Mouse (Mus musculus): ENCODE data around the gene 1700028K03Rik. TPM values are rescaled to one million over a fixed set of nuclear protein-coding genes. Genes with fewer than 3 reads are reported as not detected.
A peak's percentile ranks its signal among the peaks of the same experiment; 100 is the strongest.

Gene 1700028K03Rik
- 1 to 10 TPM in 1 of 4 experiments, under 1 TPM in 3; 0.41 to 1.1 (median 0.66) TPM for total RNA-seq (2022)

DNA sequence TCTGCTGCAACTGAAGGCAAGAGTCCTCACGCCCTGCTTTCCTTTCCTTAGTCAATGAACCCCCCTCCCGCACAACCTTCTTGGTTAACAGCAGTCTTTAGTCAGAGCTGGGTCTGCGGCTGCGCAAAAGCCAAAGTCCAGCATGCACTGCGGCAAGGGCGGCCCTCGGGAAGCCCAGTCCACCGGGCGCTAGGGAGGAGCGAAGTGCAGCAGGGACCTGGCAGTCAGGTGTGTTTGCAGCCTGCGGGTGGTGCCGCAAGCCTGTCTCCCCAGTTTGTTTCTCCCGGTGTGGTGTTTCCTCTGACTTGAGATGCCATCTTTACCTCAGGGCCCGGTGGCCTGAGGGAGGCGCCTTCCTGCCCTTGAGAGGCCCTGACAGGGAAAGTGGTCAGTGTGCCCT lies at the start of gene 1700028K03Rik:
Gene 1700028K03Rik (plus strand): TSS at position 129 of the 400 bp plus-strand sequence.
- no peak for DNase-seq (ENCODE audit: low spot score in 2 of 2)

DNA sequence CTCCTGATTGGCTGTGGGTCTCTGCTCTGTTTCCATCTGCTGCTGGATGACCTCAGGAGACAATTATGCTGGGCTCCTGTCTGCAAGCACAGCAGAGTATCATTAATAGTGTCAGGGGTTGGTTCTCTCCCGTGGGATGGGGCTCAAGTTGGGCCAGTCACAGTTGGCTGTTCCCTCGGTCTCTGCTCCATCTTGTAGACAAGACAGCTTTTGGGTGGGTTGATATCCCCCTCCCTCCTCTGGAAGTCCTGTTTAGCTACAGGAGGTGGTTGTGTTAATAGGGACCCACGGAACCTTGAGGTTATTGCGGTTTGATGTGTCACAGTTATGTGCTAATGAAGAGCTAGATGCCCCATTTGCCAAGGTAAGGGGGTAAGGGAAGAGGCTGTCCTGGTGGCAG lies 45.5 kb upstream of the 1700028K03Rik start:
- no peak for DNase-seq (ENCODE audit: low spot score in 2 of 2)

DNA sequence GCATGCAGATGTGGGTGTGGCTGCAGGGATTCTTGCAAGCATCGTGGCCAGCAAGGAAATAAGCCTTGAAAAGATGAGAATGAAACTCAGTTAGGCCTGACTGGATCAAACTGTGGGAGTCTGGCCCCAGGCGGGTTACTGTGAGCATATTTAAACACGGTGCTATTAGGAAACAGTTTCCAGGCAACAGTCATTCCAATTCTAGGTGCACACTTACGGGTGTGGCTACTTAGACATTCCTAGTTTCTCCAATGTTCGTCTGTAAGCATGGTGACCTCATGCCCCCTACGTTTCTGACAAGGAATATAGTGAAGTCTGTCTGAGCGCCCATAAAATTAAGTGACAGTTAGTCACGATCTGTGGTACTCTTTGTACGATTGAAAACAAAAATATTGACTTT lies 43.5 kb upstream of the 1700028K03Rik start:
- no peak for DNase-seq (ENCODE audit: low spot score in 2 of 2)

GRCm38 (mm10) chr5:107492471-107492870 lies 42.0 kb upstream of the 1700028K03Rik start:
- DNase-seq (ENCODE audit: low spot score in 2 of 2) = no peak

GRCm38 (mm10) chr5:107494759-107495158 lies 39.8 kb upstream of the 1700028K03Rik start:
- DNase-seq (ENCODE audit: low spot score in 2 of 2) = no peak

GRCm38 (mm10) chr5:107496047-107496446 lies 38.5 kb upstream of the 1700028K03Rik start:
- DNase-seq (ENCODE audit: low spot score in 2 of 2) = no peak

GRCm38 (mm10) chr5:107497519-107498501 lies 36.7 kb upstream of the 1700028K03Rik start:
- peak in 1 of 2 experiments; percentile 82 for DNase-seq (ENCODE audit: low spot score in 2 of 2)

- DNase-seq (ENCODE audit: low spot score in 2 of 2) = no peak
These were observed 35.7 kb upstream of the 1700028K03Rik start for GRCm38 (mm10) chr5:107498806-107499310.

DNA sequence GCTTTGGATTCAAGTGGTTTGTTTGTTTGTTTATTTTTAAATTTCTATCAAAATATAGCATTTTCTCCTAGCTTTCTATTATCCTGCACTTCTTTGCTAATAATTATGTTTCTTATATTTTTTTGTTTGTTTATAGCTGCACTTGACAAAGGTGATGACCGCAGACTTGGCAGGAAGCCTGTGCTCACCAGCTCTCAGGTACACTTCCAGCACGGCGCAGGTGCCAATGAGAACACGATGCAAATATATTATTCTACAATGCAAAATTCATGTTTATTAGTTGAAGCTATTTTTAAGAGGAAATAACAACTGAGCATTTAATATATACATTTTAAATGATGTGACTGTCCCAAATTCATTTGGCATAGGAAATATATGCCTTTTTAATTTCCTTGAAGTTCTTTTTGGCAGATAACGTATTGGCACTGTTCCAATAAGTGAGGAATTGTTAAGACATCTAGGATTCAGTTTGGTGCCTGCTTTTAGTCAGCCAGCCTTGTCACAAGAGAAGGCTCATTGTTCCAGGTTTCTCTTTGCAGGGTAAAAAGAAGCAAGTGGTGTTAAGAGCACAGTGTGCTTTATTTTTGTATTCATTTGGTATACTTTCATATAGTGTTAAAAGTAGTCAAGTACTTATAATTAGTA lies 34.5 kb upstream of the 1700028K03Rik start:
- DNase-seq (ENCODE audit: low spot score in 2 of 2) = no peak

DNA sequence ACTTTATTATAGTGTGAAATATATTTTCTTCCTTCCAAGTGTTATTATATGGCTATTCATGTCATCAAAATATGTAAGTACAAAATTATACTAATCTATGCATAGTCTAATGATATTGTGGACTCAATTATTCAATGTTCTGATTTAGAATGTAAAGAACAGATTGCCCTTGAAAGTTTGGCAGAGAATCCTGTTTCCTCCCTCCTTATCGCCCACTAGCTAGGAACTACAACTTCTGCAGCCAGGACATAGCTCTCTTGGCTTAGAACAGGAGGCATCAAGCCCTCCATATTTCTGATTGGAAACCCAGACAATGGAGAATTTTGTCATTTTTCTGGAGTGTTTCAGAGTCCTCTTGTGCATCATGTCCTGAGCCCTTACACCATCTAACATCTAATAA lies 33.8 kb upstream of the 1700028K03Rik start:
- no peak for DNase-seq (ENCODE audit: low spot score in 2 of 2)

GRCm38 (mm10) chr5:107507321-107507720 lies 27.2 kb upstream of the 1700028K03Rik start, which contains the start of gene Gm42669:
Gene Gm42669 (plus strand): TSS chr5:107507621.
- no peak for DNase-seq (ENCODE audit: low spot score in 2 of 2)

GRCm38 (mm10) chr5:107510503-107510902 lies 24.0 kb upstream of the 1700028K03Rik start:
- no peak for DNase-seq (ENCODE audit: low spot score in 2 of 2)

GRCm38 (mm10) chr5:107511326-107511725 lies 23.2 kb upstream of the 1700028K03Rik start:
- no peak for DNase-seq (ENCODE audit: low spot score in 2 of 2)

DNA sequence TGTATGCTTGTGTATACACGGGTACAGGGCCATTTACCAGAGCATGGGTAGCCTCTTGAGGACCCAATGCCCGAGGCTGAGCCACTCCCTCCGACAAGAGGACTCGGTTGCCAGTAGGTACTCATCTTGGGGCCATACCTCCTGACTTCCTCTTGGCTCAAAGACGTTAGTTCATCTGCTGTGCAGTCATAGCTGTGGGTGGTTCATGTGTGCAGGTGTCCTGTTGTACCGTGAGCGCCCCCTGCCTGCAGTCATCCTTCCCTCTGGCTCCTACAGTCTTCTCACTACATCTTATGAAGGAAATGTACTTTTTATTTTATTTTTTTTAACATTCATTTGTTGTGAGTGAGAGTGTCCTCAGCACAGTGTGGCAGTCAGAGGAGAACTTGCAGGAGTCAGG lies 20.9 kb upstream of the 1700028K03Rik start:
- peak in 1 of 2 experiments; percentile 49 for DNase-seq (ENCODE audit: low spot score in 2 of 2)

DNA sequence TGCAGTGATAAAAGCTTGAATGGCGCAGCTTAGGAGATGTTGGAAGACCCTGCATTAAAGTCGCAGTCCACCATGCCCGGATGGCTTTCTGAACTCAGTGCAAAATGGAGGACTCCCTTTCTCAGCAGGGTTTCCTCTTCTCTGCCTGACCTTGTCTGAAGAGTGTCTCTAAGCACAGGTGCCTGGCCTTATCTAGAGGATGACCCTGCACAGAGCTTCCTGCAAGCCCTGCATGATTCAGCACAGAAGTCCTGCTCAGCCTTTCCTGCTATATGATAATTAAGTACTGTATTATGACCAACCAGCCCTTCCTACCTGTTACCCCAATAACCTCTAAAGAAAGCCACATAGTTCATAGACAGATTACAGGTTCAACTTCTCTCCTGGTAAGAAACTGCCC lies 19.1 kb upstream of the 1700028K03Rik start:
- peak in 1 of 2 experiments; percentile 3 for DNase-seq (ENCODE audit: low spot score in 2 of 2)

- DNase-seq (ENCODE audit: low spot score in 2 of 2) = no peak
These were observed 18.4 kb upstream of the 1700028K03Rik start for GRCm38 (mm10) chr5:107516087-107516486.

DNA sequence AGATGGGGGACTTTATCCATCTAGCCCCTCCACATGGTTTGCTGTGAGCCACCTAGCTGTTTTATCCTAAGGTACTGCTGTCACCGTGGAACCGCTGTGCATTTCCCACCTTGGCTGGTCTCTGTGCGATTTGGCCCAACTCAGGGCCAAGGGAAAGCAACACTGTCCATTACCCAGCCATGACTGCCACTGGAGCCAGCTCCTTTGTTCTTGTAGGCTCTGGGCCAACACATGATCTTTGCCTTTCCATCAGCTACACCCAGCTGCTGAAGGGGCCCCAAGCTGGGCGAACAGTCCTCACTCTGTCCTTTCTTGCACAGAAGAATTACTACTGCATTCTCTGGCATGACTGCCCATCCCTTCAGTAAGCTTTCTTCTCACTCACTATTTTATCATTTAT lies 15.9 kb upstream of the 1700028K03Rik start:
- no peak for DNase-seq (ENCODE audit: low spot score in 2 of 2)

DNA sequence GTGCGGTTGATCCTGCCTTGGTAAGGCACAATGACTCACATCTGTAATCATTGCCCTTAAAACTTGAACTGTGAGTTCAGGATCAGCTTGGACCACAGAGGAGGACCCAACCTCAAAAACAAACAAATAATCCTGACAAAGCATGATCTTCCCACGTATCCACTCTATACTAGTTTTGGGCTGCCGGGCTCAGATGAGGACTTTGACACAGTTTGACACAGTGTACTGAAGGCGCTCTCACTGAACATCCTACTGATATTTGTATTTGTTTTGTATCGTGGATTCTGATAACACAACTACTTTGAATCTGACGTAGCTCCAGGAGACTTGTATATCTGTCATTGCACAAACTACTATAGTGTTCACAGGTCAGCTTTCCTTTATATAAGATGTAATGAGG lies 13.1 kb upstream of the 1700028K03Rik start:
- DNase-seq (ENCODE audit: low spot score in 2 of 2) = no peak

- peak in 1 of 2 experiments; percentile 68 for DNase-seq (ENCODE audit: low spot score in 2 of 2)
These were observed 12.6 kb upstream of the 1700028K03Rik start for GRCm38 (mm10) chr5:107521897-107522296.

DNA sequence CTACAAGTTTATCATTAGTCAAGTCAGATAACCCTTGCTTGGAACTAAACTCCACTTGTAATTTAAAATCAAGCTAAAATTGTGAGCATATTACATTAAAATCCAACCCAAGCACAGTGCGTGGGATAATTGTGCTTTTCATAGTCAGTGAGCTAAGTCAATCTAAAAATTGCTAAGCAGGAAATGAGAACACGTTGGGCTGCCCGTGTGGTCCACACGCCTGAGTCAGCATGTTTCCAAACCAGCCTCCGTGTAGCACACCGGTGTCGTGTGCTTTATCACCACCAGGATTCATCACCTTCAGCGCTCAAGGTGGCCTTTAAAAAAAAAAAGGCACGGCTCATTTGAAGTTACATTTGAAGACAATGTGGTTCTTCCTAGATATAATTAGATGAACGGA lies 10.2 kb upstream of the 1700028K03Rik start:
- peak in 1 of 2 experiments; percentile 62 for DNase-seq (ENCODE audit: low spot score in 2 of 2)

- no peak for DNase-seq (ENCODE audit: low spot score in 2 of 2)
These were observed 5.7 kb upstream of the 1700028K03Rik start for GRCm38 (mm10) chr5:107528856-107529255.

- DNase-seq (ENCODE audit: low spot score in 2 of 2) = no peak
These were observed 919 bp upstream of the 1700028K03Rik start for GRCm38 (mm10) chr5:107533590-107533989.

Data from left cerebral cortex, adult 8-10 months (tissue).